Mouse (Mus musculus): Measurements from ENCODE around the gene Zfp991. TPM values are rescaled to one million over a fixed set of nuclear protein-coding genes. Genes with fewer than 3 reads are reported as not detected.
A peak's percentile ranks its signal among the peaks of the same experiment; 100 is the strongest.
"Not testable (repeated sequence)": the region's sequence is repeated elsewhere in the genome, so short reads cannot be mapped to it uniquely, and the experiment has no call there.

The Zfp991 gene
- polyA plus RNA-seq, 1 experiment from 2014 or later, result 9.6 TPM

GRCm38 (mm10) chr4:147199055-147199750 is 67.4 kb downstream of the Zfp991 start:
- H3K27ac ChIP-seq (ENCODE audit: low read depth), result not testable (repeated sequence)
- ATAC-seq (replicated peaks; ENCODE audit: low FRiP score, low TSS enrichment, low read depth), result 0 out of 2 replicates have a peak, but pooled peaks have one; percentile 19
- 71% methylated on average over 6 of the region's 6 CpGs for WGBS

GRCm38 (mm10) chr4:147201920-147202660 is 70.3 kb downstream of the Zfp991 start:
- 83% methylated on average over 10 of the region's 16 CpGs for WGBS
- not testable (repeated sequence) for H3K27me3 ChIP-seq (replicated peaks; ENCODE audit: control insufficient read depth, insufficient read depth, low read length); ATAC-seq (replicated peaks; ENCODE audit: low FRiP score, low TSS enrichment, low read depth)

More at GRCm38 (mm10) chr4:147199055-147199750, 67.4 kb downstream of the Zfp991 start:
- H3K27me3 ChIP-seq (replicated peaks; ENCODE audit: control insufficient read depth, insufficient read depth, low read length); H3K9me3 ChIP-seq (ENCODE audit: control insufficient read depth, low read length); H3K36me3 ChIP-seq (ENCODE audit: control insufficient read depth, insufficient read depth, low read length); H3K4me1 ChIP-seq (replicated peaks; ENCODE audit: control insufficient read depth, insufficient read depth, low read length); H3K4me2 ChIP-seq (ENCODE audit: low read length); H3K4me3 ChIP-seq (ENCODE audit: low read depth, low read length); H3K9ac ChIP-seq (ENCODE audit: low read length); DNase-seq (ENCODE audit: low spot score): not testable (repeated sequence)

DNA sequence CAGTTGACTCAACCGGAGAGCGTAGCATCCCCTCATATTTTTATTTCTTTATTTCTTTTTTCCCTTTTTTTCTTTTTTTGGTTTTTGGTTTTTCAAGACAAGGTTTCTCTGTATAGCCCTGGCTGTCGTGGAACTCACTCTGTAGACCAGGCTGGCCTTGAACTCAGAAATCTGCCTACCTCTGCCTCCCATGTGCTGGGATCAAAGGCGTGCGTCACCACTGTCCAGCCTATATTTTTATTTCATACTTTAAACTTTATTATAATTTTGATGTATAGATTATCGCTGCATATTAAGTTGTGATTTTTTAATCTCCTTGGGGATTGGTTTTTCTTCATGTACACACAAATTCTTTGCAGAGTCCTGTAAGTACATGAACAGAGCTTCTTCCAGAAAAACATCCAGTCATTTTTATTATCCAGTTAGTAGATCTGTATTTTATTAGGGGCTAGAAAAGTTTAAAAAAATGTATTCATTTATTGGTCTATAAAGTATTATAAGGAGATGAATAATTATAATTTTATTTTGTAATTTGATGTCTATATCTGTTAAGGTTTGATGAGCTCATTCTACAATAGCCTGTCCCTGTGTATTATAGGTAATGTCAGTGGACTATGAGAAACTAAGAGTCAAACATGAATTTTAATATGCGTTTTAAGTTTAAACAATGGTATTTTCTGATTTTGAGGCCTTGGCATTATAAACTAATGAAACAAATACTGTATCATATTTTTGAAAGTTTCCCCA is 80.5 kb downstream of the Zfp991 start:
- H3K36me3 ChIP-seq (ENCODE audit: control insufficient read depth, insufficient read depth, low read length); H3K4me1 ChIP-seq (replicated peaks; ENCODE audit: control insufficient read depth, insufficient read depth, low read length); H3K9ac ChIP-seq (ENCODE audit: low read length); H3K27me3 ChIP-seq (replicated peaks; ENCODE audit: control insufficient read depth, insufficient read depth, low read length); H3K9me3 ChIP-seq (ENCODE audit: control insufficient read depth, low read length); ATAC-seq (replicated peaks; ENCODE audit: low FRiP score, low TSS enrichment, low read depth); H3K4me2 ChIP-seq (ENCODE audit: low read length); H3K27ac ChIP-seq (ENCODE audit: low read depth); H3K4me3 ChIP-seq (ENCODE audit: low read depth, low read length); DNase-seq (ENCODE audit: low spot score): not testable (repeated sequence)
- WGBS, result 97% methylated on average over 3 of the region's 7 CpGs

More at GRCm38 (mm10) chr4:147201920-147202660, 70.3 kb downstream of the Zfp991 start:
- H3K4me1 ChIP-seq (replicated peaks; ENCODE audit: control insufficient read depth, insufficient read depth, low read length); H3K27ac ChIP-seq (ENCODE audit: low read depth); H3K9ac ChIP-seq (ENCODE audit: low read length); H3K4me2 ChIP-seq (ENCODE audit: low read length); DNase-seq (ENCODE audit: low spot score); H3K36me3 ChIP-seq (ENCODE audit: control insufficient read depth, insufficient read depth, low read length); H3K9me3 ChIP-seq (ENCODE audit: control insufficient read depth, low read length); H3K4me3 ChIP-seq (ENCODE audit: low read depth, low read length): not testable (repeated sequence)

- H3K9ac ChIP-seq (ENCODE audit: low read length); H3K27ac ChIP-seq (ENCODE audit: low read depth); H3K9me3 ChIP-seq (ENCODE audit: control insufficient read depth, low read length); H3K4me2 ChIP-seq (ENCODE audit: low read length); H3K27me3 ChIP-seq (replicated peaks; ENCODE audit: control insufficient read depth, insufficient read depth, low read length); H3K4me3 ChIP-seq (ENCODE audit: low read depth, low read length); H3K4me1 ChIP-seq (replicated peaks; ENCODE audit: control insufficient read depth, insufficient read depth, low read length); H3K36me3 ChIP-seq (ENCODE audit: control insufficient read depth, insufficient read depth, low read length); DNase-seq (ENCODE audit: low spot score): not testable (repeated sequence)
- WGBS, result no CpG with 5 or more reads among the region's 1 CpGs
- ATAC-seq (replicated peaks; ENCODE audit: low FRiP score, low TSS enrichment, low read depth), result 0 out of 2 replicates have a peak, but pooled peaks have one; percentile 36
These were observed 82.4 kb downstream of the Zfp991 start for GRCm38 (mm10) chr4:147214233-147214632.

- H3K4me1 ChIP-seq (replicated peaks; ENCODE audit: control insufficient read depth, insufficient read depth, low read length); H3K9ac ChIP-seq (ENCODE audit: low read length); ATAC-seq (replicated peaks; ENCODE audit: low FRiP score, low TSS enrichment, low read depth); H3K36me3 ChIP-seq (ENCODE audit: control insufficient read depth, insufficient read depth, low read length); DNase-seq (ENCODE audit: low spot score); H3K27me3 ChIP-seq (replicated peaks; ENCODE audit: control insufficient read depth, insufficient read depth, low read length); H3K4me2 ChIP-seq (ENCODE audit: low read length); H3K9me3 ChIP-seq (ENCODE audit: control insufficient read depth, low read length); H3K4me3 ChIP-seq (ENCODE audit: low read depth, low read length); H3K27ac ChIP-seq (ENCODE audit: low read depth): not testable (repeated sequence)
- 91% methylated on average over 2 of the region's 4 CpGs for WGBS
These were observed 85.8 kb downstream of the Zfp991 start for GRCm38 (mm10) chr4:147217676-147218075.

- Histone ChIP-seq H3K4me3 (ENCODE audit: low read depth, low read length) (peak overlapping the region; percentile 23), H3K4me2 (ENCODE audit: low read length) (peak overlapping the region; percentile 33)
- not testable (repeated sequence) for ATAC-seq (replicated peaks; ENCODE audit: low FRiP score, low TSS enrichment, low read depth); H3K36me3 ChIP-seq (ENCODE audit: control insufficient read depth, insufficient read depth, low read length); H3K9me3 ChIP-seq (ENCODE audit: control insufficient read depth, low read length); H3K27ac ChIP-seq (ENCODE audit: low read depth); H3K9ac ChIP-seq (ENCODE audit: low read length); H3K4me1 ChIP-seq (replicated peaks; ENCODE audit: control insufficient read depth, insufficient read depth, low read length); H3K27me3 ChIP-seq (replicated peaks; ENCODE audit: control insufficient read depth, insufficient read depth, low read length)
- 68% methylated on average over 48 of the region's 51 CpGs for WGBS
- peak; percentile 54 for DNase-seq (ENCODE audit: low spot score)
These were observed 87.7 kb downstream of the Zfp991 start for GRCm38 (mm10) chr4:147219319-147220070.

- H3K9me3 ChIP-seq (ENCODE audit: control insufficient read depth, low read length), result peaks cover 11% of the 10 kb centered on the region
- ATAC-seq (replicated peaks; ENCODE audit: low FRiP score, low TSS enrichment, low read depth); H3K9ac ChIP-seq (ENCODE audit: low read length); H3K27me3 ChIP-seq (replicated peaks; ENCODE audit: control insufficient read depth, insufficient read depth, low read length); H3K36me3 ChIP-seq (ENCODE audit: control insufficient read depth, insufficient read depth, low read length); H3K27ac ChIP-seq (ENCODE audit: low read depth); H3K4me1 ChIP-seq (replicated peaks; ENCODE audit: control insufficient read depth, insufficient read depth, low read length); H3K4me2 ChIP-seq (ENCODE audit: low read length); H3K4me3 ChIP-seq (ENCODE audit: low read depth, low read length); DNase-seq (ENCODE audit: low spot score): not testable (repeated sequence)
- WGBS, result 79% methylated on average over 17 of the region's 20 CpGs
These were observed 88.4 kb downstream of the Zfp991 start for GRCm38 (mm10) chr4:147220226-147220625.

- H3K4me1 ChIP-seq (replicated peaks; ENCODE audit: control insufficient read depth, insufficient read depth, low read length); H3K27me3 ChIP-seq (replicated peaks; ENCODE audit: control insufficient read depth, insufficient read depth, low read length); H3K9ac ChIP-seq (ENCODE audit: low read length); H3K27ac ChIP-seq (ENCODE audit: low read depth); H3K4me2 ChIP-seq (ENCODE audit: low read length); H3K4me3 ChIP-seq (ENCODE audit: low read depth, low read length); DNase-seq (ENCODE audit: low spot score); H3K36me3 ChIP-seq (ENCODE audit: control insufficient read depth, insufficient read depth, low read length); ATAC-seq (replicated peaks; ENCODE audit: low FRiP score, low TSS enrichment, low read depth): not testable (repeated sequence)
- peaks cover 11% of the 10 kb centered on the region for H3K9me3 ChIP-seq (ENCODE audit: control insufficient read depth, low read length)
- 89% methylated on average over 5 of the region's 5 CpGs for WGBS
These were observed 90.2 kb downstream of the Zfp991 start for GRCm38 (mm10) chr4:147222021-147222420.

Data from intestine, embryonic 14.5 days (tissue).